Mouse (Mus musculus): Measurements from ENCODE around the gene Zfp386.

Zfp386 gene

GRCm38 (mm10) chr12:116094765-116095555 lies 47.4 kb downstream of the Zfp386 start:
- no peak for DNase-seq

- no peak for DNase-seq
Observed at GRCm38 (mm10) chr12:116096361-116096904, 48.9 kb downstream of the Zfp386 start.

GRCm38 (mm10) chr12:116097166-116097565 lies 49.6 kb downstream of the Zfp386 start:
- no peak for DNase-seq

GRCm38 (mm10) chr12:116101945-116102344 lies 54.4 kb downstream of the Zfp386 start:
- no peak for DNase-seq

GRCm38 (mm10) chr12:116109451-116110353 lies 62.2 kb downstream of the Zfp386 start:
- no peak for DNase-seq

- no peak for DNase-seq
Observed at GRCm38 (mm10) chr12:116111007-116111694, 63.6 kb downstream of the Zfp386 start.
